Mouse (Mus musculus) lung, embryonic 15.5 days (tissue): ENCODE data around the gene Capzb. TPM values are rescaled to one million over a fixed set of nuclear protein-coding genes. Genes with fewer than 3 reads are reported as not detected.

Source experiments
- ATAC-seq: fragments of 200-750 bp; cut with Nextera tagmentation; 2 replicates; pipeline ENCODE4 v1.8.0; 2017; ENCODE audit warnings: moderate number of reproducible peaks, borderline replicate concordance; ENCODE audit not compliant: low FRiP score, low TSS enrichment; ENCODE audit errors: extremely low read depth
- H3K27ac ChIP-seq: fragments of 300-500 bp; sonication (generic); 2 replicates; pipeline ENCODE4 v1.5.1; 2015; ENCODE audit warnings: moderate library complexity, mild to moderate bottlenecking, inconsistent platforms
- H3K27me3 ChIP-seq: fragments of 300-500 bp; sonication (generic); 2 replicates; pipeline ENCODE4 v1.6.1; 2015; ENCODE audit warnings: inconsistent platforms
- H3K36me3 ChIP-seq: fragments of 300-500 bp; sonication (generic); 2 replicates; pipeline ENCODE4 v1.6.1; 2015; ENCODE audit warnings: inconsistent platforms
- H3K4me1 ChIP-seq: fragments of 300-500 bp; sonication (generic); 2 replicates; pipeline ENCODE4 v1.6.1; 2015; ENCODE audit warnings: inconsistent platforms
- H3K4me2 ChIP-seq: fragments of 300-500 bp; sonication (generic); 2 replicates; pipeline ENCODE4 v1.6.1; 2015; ENCODE audit warnings: inconsistent platforms, mild to moderate bottlenecking, moderate library complexity
- H3K4me3 ChIP-seq: fragments of 300-500 bp; sonication (generic); 2 replicates; pipeline ENCODE4 v1.5.1; 2015; ENCODE audit warnings: mild to moderate bottlenecking, inconsistent platforms
- H3K9ac ChIP-seq: fragments of 300-500 bp; sonication (generic); 2 replicates; pipeline ENCODE4 v1.6.1; 2015; ENCODE audit warnings: inconsistent platforms
- H3K9me3 ChIP-seq: fragments of 300-500 bp; sonication (generic); 2 replicates; pipeline ENCODE4 v1.6.1; 2016; ENCODE audit warnings: inconsistent platforms
- WGBS: fragments of 180-500 bp; shearing (Covaris S2); methylation state at CpG from one replicate; pipeline ENCODE4 v1.1.7; 2015; 5-methylcytosine and 5-hydroxymethylcytosine counted together
- polyA plus RNA-seq: library from polyadenylated mRNA; unstranded; fragments of >200 nt; fragmentation: Nextera tagmentation; extraction: Ambion mirVana; gene quantifications from 2 replicates; pipeline ENCODE4 v1.2.1, GENCODE M21; 2015

The Capzb gene
- polyA plus RNA-seq, 1 experiment from 2014 or later = 467 TPM

DNA sequence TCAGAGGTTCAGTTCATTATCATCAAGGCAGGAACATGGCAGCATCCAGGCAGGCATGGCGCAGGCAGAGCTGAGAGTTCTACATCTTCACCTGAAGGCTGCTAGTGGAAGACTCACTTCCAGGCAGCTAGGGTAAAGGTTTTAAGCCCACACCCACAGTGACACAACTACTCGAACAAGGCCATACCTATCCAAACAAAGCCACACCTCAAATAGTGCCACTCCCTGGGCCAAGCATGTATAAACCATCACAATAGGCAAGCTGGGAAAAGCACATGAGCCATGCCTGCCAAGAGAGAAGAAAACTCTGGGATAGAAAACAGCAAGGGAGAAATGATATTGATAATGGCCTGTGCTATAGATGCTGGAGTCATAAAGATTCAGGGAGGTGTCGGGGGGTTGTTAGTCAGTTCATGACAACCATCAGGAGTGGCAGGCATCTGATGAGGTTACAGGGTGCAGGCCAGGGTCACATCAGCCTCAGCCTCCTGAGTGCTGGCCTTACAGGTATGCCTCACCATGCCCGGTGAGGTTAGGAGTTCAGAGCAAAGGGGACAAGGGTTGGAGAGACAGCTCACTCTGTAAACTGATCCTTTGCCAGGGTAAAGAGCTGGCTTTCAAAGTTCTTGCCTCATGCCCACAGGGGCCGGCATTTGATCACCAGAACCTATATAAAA is 6.8 kb upstream of the Capzb start:
- 83% methylated on average over 5 of the region's 5 CpGs for WGBS

DNA sequence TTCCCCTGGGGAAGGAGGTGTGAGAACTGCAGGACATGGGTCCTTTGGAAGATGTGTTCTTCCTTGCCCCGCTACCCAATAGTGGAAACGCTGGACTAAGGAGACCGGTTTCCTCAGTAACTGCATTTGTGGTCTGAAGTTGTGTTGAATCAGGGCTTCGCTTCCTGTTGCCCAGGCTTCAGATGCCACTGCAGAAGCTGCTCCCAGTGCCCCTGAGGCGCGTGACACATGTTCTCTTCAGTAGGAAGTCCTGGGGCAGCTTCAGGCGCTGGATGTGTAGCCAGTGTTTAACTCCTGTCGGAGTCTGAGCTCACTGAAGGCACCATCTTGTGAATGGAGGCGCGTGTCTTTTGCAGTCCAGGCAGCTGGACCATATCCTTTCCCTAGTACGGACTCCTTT is 4.8 kb upstream of the Capzb start:
- ATAC-seq = no peak
- no peak overlapping the region for H3K27ac ChIP-seq
- 72% methylated on average over 11 of the region's 11 CpGs for WGBS
- no peak overlapping the region for H3K4me2 ChIP-seq
- H3K27me3 ChIP-seq = no peaks in the 10 kb centered on the region
- peaks cover 14% of the 10 kb centered on the region for H3K4me1 ChIP-seq
- H3K9ac ChIP-seq = no peak overlapping the region
- H3K9me3 ChIP-seq = no peaks in the 10 kb centered on the region
- H3K36me3 ChIP-seq = no peaks in the 10 kb centered on the region
- no peak overlapping the region for H3K4me3 ChIP-seq

More for the DNA sequence above, 6.8 kb upstream of the Capzb start:
- H3K27ac ChIP-seq = no peak overlapping the region
- peaks cover 4% of the 10 kb centered on the region; the same call in 1 of the 2 replicates for H3K4me1 ChIP-seq
- no peaks in the 10 kb centered on the region for H3K36me3 ChIP-seq
- no peaks in the 10 kb centered on the region for H3K9me3 ChIP-seq
- ATAC-seq = no peak
- H3K27me3 ChIP-seq = no peaks in the 10 kb centered on the region
- H3K4me2 ChIP-seq = no peak overlapping the region
- H3K4me3 ChIP-seq = no peak overlapping the region
- no peak overlapping the region for H3K9ac ChIP-seq

DNA sequence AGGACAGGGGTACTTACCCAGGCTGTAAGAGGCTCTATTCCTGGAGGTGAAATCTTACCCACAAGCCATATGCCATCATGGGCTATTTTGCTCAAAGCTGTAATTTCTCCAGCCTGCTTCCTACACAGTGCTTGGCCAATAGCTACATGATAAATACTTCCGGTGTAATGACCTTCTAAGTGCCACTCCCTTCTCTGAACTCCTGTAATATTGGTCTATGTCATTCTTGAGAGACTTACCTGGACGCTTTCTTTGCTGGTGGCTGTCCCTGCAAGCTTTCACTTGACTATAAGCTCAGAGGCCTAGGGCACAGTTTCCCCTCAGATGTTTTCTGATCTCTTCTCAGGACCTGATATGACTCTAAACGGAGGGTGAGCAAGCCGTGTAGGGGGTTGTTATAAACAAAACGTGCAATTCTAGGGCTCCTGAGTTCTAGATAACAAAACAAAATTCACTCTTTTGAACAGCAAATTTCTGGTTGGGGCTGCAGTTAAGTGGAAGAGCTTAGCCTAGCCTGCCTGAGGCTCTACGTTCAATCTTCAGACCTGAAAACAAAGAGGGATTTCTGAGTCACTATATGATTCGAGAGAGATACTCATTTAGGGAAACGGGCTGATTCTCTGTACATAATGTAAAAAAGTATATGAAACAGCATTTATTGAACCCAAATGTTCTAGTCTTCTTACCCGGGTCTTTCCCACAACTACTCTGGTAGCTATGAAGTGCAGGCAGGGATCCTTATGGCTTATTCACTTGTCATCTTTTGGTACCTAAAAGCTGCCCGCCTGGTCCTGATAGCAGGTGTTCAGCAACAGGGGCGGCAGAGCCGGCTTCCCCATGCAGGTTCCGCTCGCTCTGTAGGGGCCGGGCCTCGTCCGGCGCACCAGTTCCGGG is 847 bp upstream of the Capzb start:
- peak overlapping the region; percentile 61 for H3K9ac ChIP-seq
- H3K4me1 ChIP-seq = peaks cover 47% of the 10 kb centered on the region
- H3K9me3 ChIP-seq = no peaks in the 10 kb centered on the region
- H3K27me3 ChIP-seq = no peaks in the 10 kb centered on the region
- H3K27ac ChIP-seq = peak overlapping the region; percentile 88
- H3K36me3 ChIP-seq = no peaks in the 10 kb centered on the region
- H3K4me3 ChIP-seq = peak overlapping the region; percentile 89
- no peak for ATAC-seq
- peak overlapping the region; percentile 68 for H3K4me2 ChIP-seq
- WGBS = 11% methylated on average over 19 of the region's 19 CpGs

DNA sequence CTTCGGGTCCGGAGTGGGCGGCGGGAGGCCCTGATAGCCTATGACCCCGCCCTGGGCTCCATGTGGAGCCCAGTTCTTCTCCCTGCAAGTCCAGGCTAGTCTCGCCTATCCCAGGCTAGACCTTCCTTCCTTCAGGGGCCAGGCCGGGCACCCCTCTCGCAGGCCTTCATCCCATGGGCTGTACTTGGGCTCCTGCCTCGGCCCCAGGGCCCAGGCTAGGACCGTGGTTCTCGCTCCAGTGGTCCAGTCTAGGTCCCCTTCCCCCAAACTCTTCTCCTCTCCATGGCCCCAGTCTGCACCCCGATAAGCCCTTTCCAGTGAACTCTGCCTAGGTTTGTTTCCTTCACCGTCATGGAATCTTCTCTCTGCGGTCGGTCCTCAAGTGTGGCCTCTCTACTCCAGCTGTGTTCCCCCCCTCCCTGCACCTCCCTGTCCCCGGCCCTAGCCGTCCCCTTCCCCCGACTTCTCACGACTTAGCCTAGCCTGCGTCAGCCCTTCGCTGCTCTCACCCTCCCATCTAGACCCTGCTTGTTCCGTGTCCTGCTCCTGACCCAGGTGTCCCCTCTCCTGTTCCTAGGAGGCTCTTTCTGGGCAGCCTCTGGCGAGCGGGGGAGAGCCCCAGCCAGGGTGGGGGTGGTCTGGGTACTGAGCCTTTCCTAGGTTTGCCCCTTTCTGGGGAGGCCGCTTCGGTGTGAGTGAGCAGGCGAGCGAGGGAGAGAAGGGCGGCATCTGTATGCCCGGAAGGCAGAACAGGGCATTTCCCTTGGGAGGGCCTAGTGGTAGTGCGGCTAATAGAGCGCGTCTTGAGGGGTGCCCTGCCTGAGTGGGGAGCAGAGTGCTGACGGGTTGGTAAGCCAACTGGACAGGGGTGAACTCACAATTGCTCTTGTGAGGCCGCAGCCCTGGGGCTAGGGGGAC is 736 bp downstream of the Capzb start:
- 2% methylated on average over 35 of the region's 35 CpGs for WGBS
- H3K27me3 ChIP-seq = no peaks in the 10 kb centered on the region
- H3K4me3 ChIP-seq = peak overlapping the region; percentile 89
- H3K4me1 ChIP-seq = peaks cover 60% of the 10 kb centered on the region
- ATAC-seq = peak; percentile 29
- peak overlapping the region; percentile 77 for H3K4me2 ChIP-seq
- no peaks in the 10 kb centered on the region for H3K9me3 ChIP-seq
- no peaks in the 10 kb centered on the region for H3K36me3 ChIP-seq
- H3K27ac ChIP-seq = peak overlapping the region; percentile 91
- peak overlapping the region; percentile 91 for H3K9ac ChIP-seq

DNA sequence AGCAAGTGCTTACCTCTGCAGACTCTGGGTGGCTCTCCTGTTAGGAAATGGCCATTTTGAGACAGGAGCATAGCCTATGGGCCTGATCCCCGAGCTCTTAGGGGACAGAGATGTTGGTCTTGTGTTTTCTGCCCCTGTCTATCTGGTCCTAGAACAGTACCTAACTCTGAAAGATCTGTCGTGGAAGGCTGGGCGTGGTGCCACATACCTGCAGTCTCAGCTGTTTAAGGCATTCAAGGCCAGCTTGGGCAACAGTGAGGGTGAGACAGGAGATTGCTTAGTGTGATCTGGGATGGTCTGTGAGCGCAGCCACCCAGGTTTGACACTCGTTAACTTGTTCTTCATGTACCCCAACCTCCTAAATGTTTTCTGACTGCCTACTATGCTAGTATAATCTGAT is 2.4 kb downstream of the Capzb start:
- Histone ChIP-seq H3K4me3 (0 out of 2 replicates have a peak overlapping the region, but pooled peaks have one; percentile 89), H3K36me3 (no peaks in the 10 kb centered on the region; the same call in 1 of the 2 replicates), H3K9me3 (no peaks in the 10 kb centered on the region), H3K4me1 (peaks cover 64% of the 10 kb centered on the region), H3K27me3 (no peaks in the 10 kb centered on the region), H3K9ac (no peak overlapping the region), H3K4me2 (peak overlapping the region; percentile 77; the same call in 1 of the 2 replicates), H3K27ac (no peak overlapping the region)
- ATAC-seq = no peak
- WGBS = 73% methylated on average over 5 of the region's 5 CpGs

DNA sequence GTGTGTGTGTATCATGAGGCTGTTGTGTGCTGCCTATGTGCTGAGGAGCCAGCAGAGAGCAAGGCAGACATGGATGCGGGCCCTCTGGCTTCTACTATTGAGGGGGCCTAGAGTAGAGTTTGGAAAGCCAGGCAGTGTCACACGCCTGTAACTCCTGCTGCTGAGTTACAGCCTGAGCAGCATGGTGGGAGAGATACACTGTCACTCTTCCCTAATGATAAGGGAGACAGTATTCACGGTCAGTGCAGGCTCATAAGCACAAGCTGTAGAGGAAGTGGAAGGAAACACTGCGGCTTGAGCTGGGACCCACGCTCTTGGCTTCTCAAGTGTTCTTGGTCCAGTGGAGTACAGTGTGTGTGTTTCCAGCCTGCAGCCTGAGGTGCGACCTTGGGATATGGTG is 3.8 kb downstream of the Capzb start:
- H3K9me3 ChIP-seq = no peaks in the 10 kb centered on the region
- H3K4me3 ChIP-seq = no peak overlapping the region
- no peak overlapping the region for H3K27ac ChIP-seq
- no peaks in the 10 kb centered on the region for H3K27me3 ChIP-seq
- peaks cover 60% of the 10 kb centered on the region for H3K4me1 ChIP-seq
- no peak overlapping the region for H3K4me2 ChIP-seq
- H3K9ac ChIP-seq = no peak overlapping the region
- WGBS = 64% methylated on average over 6 of the region's 6 CpGs
- H3K36me3 ChIP-seq = no peaks in the 10 kb centered on the region; the same call in 1 of the 2 replicates
- ATAC-seq = no peak

DNA sequence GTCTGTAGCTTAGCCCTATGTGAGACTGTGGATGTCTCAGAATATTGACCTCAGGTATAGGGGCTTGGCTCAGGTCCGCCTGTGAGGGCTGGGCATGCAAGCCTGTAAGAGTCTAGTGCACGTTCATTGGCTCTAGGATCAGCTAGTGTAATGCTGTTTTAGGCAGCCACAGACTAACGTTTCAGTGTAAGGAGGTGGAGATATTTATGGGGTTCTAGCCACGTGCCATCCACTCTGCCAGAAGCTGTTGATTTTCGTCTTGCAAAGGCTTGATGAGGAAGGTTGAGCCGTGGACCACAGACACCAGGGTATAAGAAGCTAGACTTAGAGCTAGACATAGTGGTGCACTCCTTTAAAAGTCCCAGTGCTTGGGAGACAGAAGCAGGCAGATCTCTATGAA is 4.2 kb downstream of the Capzb start:
- H3K4me1 ChIP-seq = peaks cover 55% of the 10 kb centered on the region
- no peak for ATAC-seq
- H3K4me2 ChIP-seq = no peak overlapping the region
- H3K4me3 ChIP-seq = no peak overlapping the region
- H3K27me3 ChIP-seq = no peaks in the 10 kb centered on the region
- no peak overlapping the region for H3K9ac ChIP-seq
- WGBS = 62% methylated on average over 6 of the region's 6 CpGs
- no peaks in the 10 kb centered on the region; the same call in 1 of the 2 replicates for H3K36me3 ChIP-seq
- no peak overlapping the region for H3K27ac ChIP-seq
- H3K9me3 ChIP-seq = no peaks in the 10 kb centered on the region

DNA sequence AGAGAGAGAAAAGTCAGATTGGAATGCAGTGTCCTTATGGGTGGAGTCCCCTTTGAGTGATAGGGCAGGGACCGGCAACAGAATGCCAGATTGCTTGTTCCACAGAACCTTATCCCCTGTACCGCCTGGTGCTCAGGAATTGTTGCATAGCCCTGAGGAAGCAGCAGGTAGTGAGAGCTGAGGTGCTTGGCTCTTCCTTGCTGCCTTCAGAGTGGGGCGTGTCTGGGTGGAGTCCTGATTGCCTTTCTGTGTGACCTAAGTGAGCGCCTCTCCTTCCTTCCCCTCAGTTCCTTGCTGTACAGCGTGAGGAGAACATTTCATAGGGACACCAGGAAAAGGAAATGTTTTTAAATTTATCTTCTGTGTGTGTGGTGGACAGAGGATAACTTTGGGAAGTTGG is 4.8 kb downstream of the Capzb start:
- WGBS = 58% methylated on average over 5 of the region's 5 CpGs
- H3K27ac ChIP-seq = peak overlapping the region; percentile 15; the same call in 1 of the 2 replicates
- H3K27me3 ChIP-seq = no peaks in the 10 kb centered on the region
- H3K9me3 ChIP-seq = no peaks in the 10 kb centered on the region
- H3K4me3 ChIP-seq = no peak overlapping the region
- peak overlapping the region; percentile 11; the same call in 1 of the 2 replicates for H3K4me2 ChIP-seq
- H3K4me1 ChIP-seq = peaks cover 56% of the 10 kb centered on the region
- no peaks in the 10 kb centered on the region; the same call in 1 of the 2 replicates for H3K36me3 ChIP-seq
- ATAC-seq = no peak
- no peak overlapping the region for H3K9ac ChIP-seq

DNA sequence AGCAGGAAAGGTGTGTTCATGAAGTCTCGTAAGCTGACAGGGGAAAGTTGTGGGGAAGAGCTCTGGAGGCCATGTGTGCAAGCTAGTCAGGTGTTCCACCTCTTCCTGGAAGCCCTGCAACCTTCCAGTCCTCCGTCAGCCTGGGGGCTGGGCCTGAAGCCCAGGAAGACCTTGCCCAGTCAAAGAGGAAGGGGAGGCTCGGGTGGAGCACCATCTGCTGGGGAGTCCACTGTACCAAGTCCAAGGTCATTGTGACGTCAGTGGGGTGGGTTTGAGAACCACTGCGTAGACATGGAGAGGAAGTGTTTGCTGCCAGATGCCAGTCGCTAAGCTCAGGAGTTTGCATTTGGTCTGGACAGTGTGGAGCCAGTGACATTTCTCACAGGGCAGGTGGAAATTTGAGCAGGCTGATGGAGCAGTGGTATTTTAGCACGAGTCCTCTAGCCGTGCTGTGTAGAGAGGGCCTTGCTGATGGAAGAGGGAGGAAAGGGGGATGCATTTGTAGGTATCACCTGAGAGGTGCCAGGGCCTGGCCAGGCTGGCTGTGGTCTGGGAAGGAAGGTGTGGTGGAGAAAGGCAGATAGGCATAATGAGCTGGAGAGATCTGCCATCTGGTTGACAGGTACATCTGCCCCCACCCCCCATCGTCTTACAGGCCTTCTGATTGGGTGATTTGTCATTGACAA is 5.4 kb downstream of the Capzb start:
- ATAC-seq = no peak
- Histone ChIP-seq H3K27me3 (no peaks in the 10 kb centered on the region), H3K4me3 (no peak overlapping the region), H3K9me3 (no peaks in the 10 kb centered on the region), H3K4me1 (peaks cover 63% of the 10 kb centered on the region), H3K4me2 (no peak overlapping the region), H3K27ac (peak overlapping the region; percentile 15; the same call in 1 of the 2 replicates), H3K9ac (no peak overlapping the region), H3K36me3 (no peaks in the 10 kb centered on the region; the same call in 1 of the 2 replicates)
- 46% methylated on average over 9 of the region's 9 CpGs for WGBS

DNA sequence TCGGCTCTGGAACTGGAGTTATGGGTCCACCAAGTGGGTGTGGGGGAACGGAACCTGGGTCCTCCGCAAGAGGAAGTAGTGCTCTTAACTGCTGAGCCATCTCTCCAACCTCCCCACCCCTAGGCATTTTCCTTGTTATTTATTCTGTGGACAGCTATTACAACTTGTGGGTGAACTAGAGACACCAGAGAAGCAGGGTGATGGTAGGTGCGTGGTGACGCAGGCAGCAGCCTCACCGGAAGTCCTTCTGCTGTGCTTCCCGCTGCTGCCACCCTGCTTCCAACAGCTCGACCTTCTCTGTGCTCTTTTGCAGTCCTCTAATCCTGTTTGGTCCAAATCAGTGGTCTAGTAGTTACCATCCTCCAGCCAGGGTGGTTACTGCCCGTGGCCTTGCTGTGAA is 6.4 kb downstream of the Capzb start:
- 87% methylated on average over 9 of the region's 9 CpGs for WGBS
- no peak overlapping the region for H3K27ac ChIP-seq

More for the DNA sequence above, 6.4 kb downstream of the Capzb start:
- Histone ChIP-seq H3K9ac (no peak overlapping the region), H3K27me3 (no peaks in the 10 kb centered on the region), H3K4me3 (no peak overlapping the region), H3K4me2 (no peak overlapping the region), H3K4me1 (peaks cover 67% of the 10 kb centered on the region), H3K36me3 (no peaks in the 10 kb centered on the region; the same call in 1 of the 2 replicates), H3K9me3 (no peaks in the 10 kb centered on the region)
- ATAC-seq = no peak
